Mouse (Mus musculus) liver, embryonic 14.5 days (tissue): ENCODE measurements around the gene Pknox2.

Experiments used
- CTCF ChIP-seq: IDR thresholded peaks from 2 replicates; pipeline ENCODE4 v1.5.1; 2016; ENCODE audit warnings: antibody characterized with exemption, low read depth, control low read depth
- EP300 ChIP-seq: IDR thresholded peaks from 2 replicates; pipeline ENCODE4 v1.6.1; 2016; ENCODE audit warnings: antibody characterized with exemption, low read depth

- TF ChIP-seq CTCF = no peak
- TF ChIP-seq EP300 = no peak
Observed at GRCm38 (mm10) chr9:36931657-36932056, 215.6 kb downstream of the Pknox2 start.
